Mouse (Mus musculus): ENCODE data around the gene Zscan2. TPM values are rescaled to one million over a fixed set of nuclear protein-coding genes. Genes with fewer than 3 reads are reported as not detected.
A peak's percentile ranks its signal among the peaks of the same experiment; 100 is the strongest.

Zscan2 gene
- polyA plus RNA-seq (2015; fragmentation: Nextera tagmentation; extraction: Ambion mirVana) = 5.7 and 5.9 TPM in 2 replicates

DNA sequence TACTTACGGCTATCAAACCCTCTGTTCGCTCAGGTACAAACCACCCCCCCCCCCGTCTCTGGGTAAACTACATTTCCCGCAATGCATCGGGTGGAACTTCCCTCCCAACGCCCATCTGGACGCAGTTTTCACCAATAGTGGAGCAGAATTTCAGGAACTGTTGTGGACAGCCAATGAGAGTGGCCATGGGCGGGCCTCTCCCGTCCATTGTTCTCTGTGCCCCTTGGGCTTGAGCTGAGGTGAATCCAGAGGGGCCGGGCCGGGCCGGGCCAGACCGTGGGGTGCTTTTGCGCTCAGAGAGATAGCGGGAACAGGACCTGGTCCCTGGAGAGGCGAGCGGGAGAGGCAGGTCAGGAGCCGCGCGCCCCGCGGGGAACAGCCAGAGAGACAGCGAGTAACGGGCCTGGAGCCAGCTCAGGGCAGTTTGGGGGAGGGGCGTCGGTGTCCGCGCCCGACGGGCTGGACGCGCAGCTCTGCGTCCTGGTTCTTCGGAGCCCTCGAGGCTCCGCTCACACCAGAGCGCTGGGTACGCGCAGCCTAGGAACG lies at the start of gene Zscan2:
Gene Zscan2, plus strand, starts transcription at position 192 of the 546 bp plus-strand sequence.
- no peaks in the 10 kb centered on the region for H3K27me3 ChIP-seq (replicated peaks; ENCODE audit: control insufficient read depth, insufficient read depth, low read length)
- peak within 1 kb of the TSS; percentile 87 for H3K4me2 ChIP-seq (ENCODE audit: low read length)
- peaks cover 4% of the 10 kb centered on the region; the same call in 1 of the 2 replicates for H3K36me3 ChIP-seq (ENCODE audit: control insufficient read depth, insufficient read depth)
- H3K4me1 ChIP-seq (replicated peaks; ENCODE audit: control insufficient read depth, insufficient read depth, low read length) = peaks cover 36% of the 10 kb centered on the region
- ATAC-seq = peak; percentile 99
- H3K9me3 ChIP-seq (ENCODE audit: control insufficient read depth, low read length) = no peaks in the 10 kb centered on the region
- peak within 1 kb of the TSS; percentile 81 for H3K27ac ChIP-seq (ENCODE audit: low read length)
- peak within 1 kb of the TSS; percentile 92 for H3K9ac ChIP-seq (replicated peaks; ENCODE audit: low read depth, low read length)
- under 1% methylated on average over 40 of the region's 40 CpGs for WGBS
- H3K4me3 ChIP-seq (replicated peaks; ENCODE audit: low read length) = peak within 1 kb of the TSS; percentile 60

DNA sequence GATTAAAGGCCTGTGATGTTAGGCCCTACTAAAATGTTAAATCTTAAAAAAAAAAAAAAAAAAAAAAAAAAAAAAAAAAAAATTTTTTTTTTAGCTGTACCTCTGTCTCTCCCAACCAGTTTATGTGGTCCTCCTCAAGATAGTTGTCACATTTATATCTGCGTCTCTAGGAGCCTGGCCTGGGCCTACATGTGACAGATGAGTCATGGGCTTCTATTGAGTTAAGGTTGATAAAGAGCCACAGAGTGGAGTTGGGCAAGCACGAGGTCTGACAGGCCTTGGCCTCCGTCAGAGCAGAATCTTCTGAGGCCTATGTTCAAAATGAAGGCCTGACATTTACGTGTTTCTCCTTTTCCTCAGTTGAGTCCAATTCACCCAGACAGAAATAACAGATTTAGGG lies 47.3 kb upstream of the Zscan2 start:
- Histone ChIP-seq H3K9me3 (ENCODE audit: control insufficient read depth, low read length) (no peaks in the 10 kb centered on the region), H3K9ac (replicated peaks; ENCODE audit: low read depth, low read length) (no peak overlapping the region), H3K4me2 (ENCODE audit: low read length) (no peak overlapping the region), H3K36me3 (ENCODE audit: control insufficient read depth, insufficient read depth) (no peaks in the 10 kb centered on the region), H3K27me3 (replicated peaks; ENCODE audit: control insufficient read depth, insufficient read depth, low read length) (no peaks in the 10 kb centered on the region), H3K4me3 (replicated peaks; ENCODE audit: low read length) (no peak overlapping the region), H3K27ac (ENCODE audit: low read length) (no peak overlapping the region), H3K4me1 (replicated peaks; ENCODE audit: control insufficient read depth, insufficient read depth, low read length) (no peaks in the 10 kb centered on the region)
- 92% methylated on average over 4 of the region's 4 CpGs for WGBS
- ATAC-seq = no peak

DNA sequence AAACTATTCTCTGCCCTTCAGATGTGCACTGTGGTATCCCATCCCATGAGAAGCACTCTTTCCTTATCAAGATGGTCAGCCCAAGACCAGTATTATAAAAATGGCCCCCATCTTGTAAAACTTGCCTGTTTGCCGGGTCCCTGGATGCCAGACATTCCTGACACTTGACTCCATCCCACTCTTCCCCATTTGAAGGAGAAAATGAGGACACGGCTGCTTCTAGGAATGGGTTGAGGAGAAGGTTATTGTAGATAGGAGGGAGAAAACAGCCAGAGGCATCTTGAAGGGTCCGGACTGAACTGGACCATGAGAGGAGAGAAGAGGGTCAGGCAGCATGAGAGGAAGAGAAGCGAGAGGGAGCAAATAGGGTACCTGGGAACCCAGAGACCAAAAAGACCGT lies 44.1 kb upstream of the Zscan2 start:
- H3K27me3 ChIP-seq (replicated peaks; ENCODE audit: control insufficient read depth, insufficient read depth, low read length) = no peaks in the 10 kb centered on the region
- H3K4me3 ChIP-seq (replicated peaks; ENCODE audit: low read length) = no peak overlapping the region
- H3K27ac ChIP-seq (ENCODE audit: low read length) = no peak overlapping the region
- no peak overlapping the region for H3K4me2 ChIP-seq (ENCODE audit: low read length)
- no peaks in the 10 kb centered on the region for H3K36me3 ChIP-seq (ENCODE audit: control insufficient read depth, insufficient read depth)
- 81% methylated on average over 5 of the region's 5 CpGs for WGBS
- H3K4me1 ChIP-seq (replicated peaks; ENCODE audit: control insufficient read depth, insufficient read depth, low read length) = no peaks in the 10 kb centered on the region
- H3K9ac ChIP-seq (replicated peaks; ENCODE audit: low read depth, low read length) = no peak overlapping the region
- no peak for ATAC-seq
- no peaks in the 10 kb centered on the region for H3K9me3 ChIP-seq (ENCODE audit: control insufficient read depth, low read length)

- Histone ChIP-seq H3K9ac (replicated peaks; ENCODE audit: low read depth, low read length) (no peak overlapping the region), H3K36me3 (ENCODE audit: control insufficient read depth, insufficient read depth) (no peaks in the 10 kb centered on the region), H3K4me3 (replicated peaks; ENCODE audit: low read length) (no peak overlapping the region), H3K27me3 (replicated peaks; ENCODE audit: control insufficient read depth, insufficient read depth, low read length) (no peaks in the 10 kb centered on the region), H3K9me3 (ENCODE audit: control insufficient read depth, low read length) (no peaks in the 10 kb centered on the region), H3K4me1 (replicated peaks; ENCODE audit: control insufficient read depth, insufficient read depth, low read length) (no peaks in the 10 kb centered on the region), H3K27ac (ENCODE audit: low read length) (no peak overlapping the region), H3K4me2 (ENCODE audit: low read length) (no peak overlapping the region)
- ATAC-seq = no peak
- WGBS = 81% methylated on average over 4 of the region's 4 CpGs
Measured at GRCm38 (mm10) chr7:80820838-80821237, 39.9 kb upstream of the Zscan2 start.

- H3K9me3 ChIP-seq (ENCODE audit: control insufficient read depth, low read length) = no peaks in the 10 kb centered on the region
- ATAC-seq = no peak
- no peak overlapping the region for H3K4me3 ChIP-seq (replicated peaks; ENCODE audit: low read length)
- no peak overlapping the region for H3K9ac ChIP-seq (replicated peaks; ENCODE audit: low read depth, low read length)
- no peaks in the 10 kb centered on the region for H3K4me1 ChIP-seq (replicated peaks; ENCODE audit: control insufficient read depth, insufficient read depth, low read length)
- no peak overlapping the region for H3K27ac ChIP-seq (ENCODE audit: low read length)
- no peaks in the 10 kb centered on the region for H3K36me3 ChIP-seq (ENCODE audit: control insufficient read depth, insufficient read depth)
- no peak overlapping the region for H3K4me2 ChIP-seq (ENCODE audit: low read length)
- 86% methylated on average over 4 of the region's 4 CpGs for WGBS
- no peaks in the 10 kb centered on the region for H3K27me3 ChIP-seq (replicated peaks; ENCODE audit: control insufficient read depth, insufficient read depth, low read length)
Measured at GRCm38 (mm10) chr7:80823267-80823666, 37.5 kb upstream of the Zscan2 start.

- Histone ChIP-seq H3K9ac (replicated peaks; ENCODE audit: low read depth, low read length) (no peak overlapping the region), H3K27ac (ENCODE audit: low read length) (no peak overlapping the region), H3K4me3 (replicated peaks; ENCODE audit: low read length) (no peak overlapping the region), H3K4me1 (replicated peaks; ENCODE audit: control insufficient read depth, insufficient read depth, low read length) (no peaks in the 10 kb centered on the region), H3K9me3 (ENCODE audit: control insufficient read depth, low read length) (no peaks in the 10 kb centered on the region), H3K4me2 (ENCODE audit: low read length) (no peak overlapping the region), H3K27me3 (replicated peaks; ENCODE audit: control insufficient read depth, insufficient read depth, low read length) (no peaks in the 10 kb centered on the region), H3K36me3 (ENCODE audit: control insufficient read depth, insufficient read depth) (no peaks in the 10 kb centered on the region)
- WGBS = 75% methylated on average over 11 of the region's 11 CpGs
- no peak for ATAC-seq
Measured at GRCm38 (mm10) chr7:80823875-80824682, 36.6 kb upstream of the Zscan2 start.

- 81% methylated on average over 11 of the region's 11 CpGs for WGBS
- no peak for ATAC-seq
- no peak within 1 kb of the TSS for H3K4me3 ChIP-seq (replicated peaks; ENCODE audit: low read length)
- no peaks in the 10 kb centered on the region for H3K9me3 ChIP-seq (ENCODE audit: control insufficient read depth, low read length)
- H3K4me1 ChIP-seq (replicated peaks; ENCODE audit: control insufficient read depth, insufficient read depth, low read length) = no peaks in the 10 kb centered on the region
- H3K36me3 ChIP-seq (ENCODE audit: control insufficient read depth, insufficient read depth) = no peaks in the 10 kb centered on the region
- H3K27me3 ChIP-seq (replicated peaks; ENCODE audit: control insufficient read depth, insufficient read depth, low read length) = no peaks in the 10 kb centered on the region
- H3K27ac ChIP-seq (ENCODE audit: low read length) = no peak within 1 kb of the TSS
- H3K9ac ChIP-seq (replicated peaks; ENCODE audit: low read depth, low read length) = no peak within 1 kb of the TSS
- H3K4me2 ChIP-seq (ENCODE audit: low read length) = no peak within 1 kb of the TSS
Measured at GRCm38 (mm10) chr7:80825843-80826403, 34.8 kb upstream of the Zscan2 start, which contains the start of gene Iqgap1. TSS of gene Iqgap1 (minus strand) at chr7:80825974.

- WGBS = 69% methylated on average over 18 of the region's 18 CpGs
- no peak for ATAC-seq
- Histone ChIP-seq H3K27ac (ENCODE audit: low read length) (no peak overlapping the region), H3K36me3 (ENCODE audit: control insufficient read depth, insufficient read depth) (no peaks in the 10 kb centered on the region), H3K9me3 (ENCODE audit: control insufficient read depth, low read length) (no peaks in the 10 kb centered on the region), H3K27me3 (replicated peaks; ENCODE audit: control insufficient read depth, insufficient read depth, low read length) (no peaks in the 10 kb centered on the region), H3K9ac (replicated peaks; ENCODE audit: low read depth, low read length) (no peak overlapping the region), H3K4me2 (ENCODE audit: low read length) (no peak overlapping the region), H3K4me3 (replicated peaks; ENCODE audit: low read length) (no peak overlapping the region), H3K4me1 (replicated peaks; ENCODE audit: control insufficient read depth, insufficient read depth, low read length) (peaks cover 3% of the 10 kb centered on the region)
Measured at GRCm38 (mm10) chr7:80828146-80828860, 32.4 kb upstream of the Zscan2 start.

DNA sequence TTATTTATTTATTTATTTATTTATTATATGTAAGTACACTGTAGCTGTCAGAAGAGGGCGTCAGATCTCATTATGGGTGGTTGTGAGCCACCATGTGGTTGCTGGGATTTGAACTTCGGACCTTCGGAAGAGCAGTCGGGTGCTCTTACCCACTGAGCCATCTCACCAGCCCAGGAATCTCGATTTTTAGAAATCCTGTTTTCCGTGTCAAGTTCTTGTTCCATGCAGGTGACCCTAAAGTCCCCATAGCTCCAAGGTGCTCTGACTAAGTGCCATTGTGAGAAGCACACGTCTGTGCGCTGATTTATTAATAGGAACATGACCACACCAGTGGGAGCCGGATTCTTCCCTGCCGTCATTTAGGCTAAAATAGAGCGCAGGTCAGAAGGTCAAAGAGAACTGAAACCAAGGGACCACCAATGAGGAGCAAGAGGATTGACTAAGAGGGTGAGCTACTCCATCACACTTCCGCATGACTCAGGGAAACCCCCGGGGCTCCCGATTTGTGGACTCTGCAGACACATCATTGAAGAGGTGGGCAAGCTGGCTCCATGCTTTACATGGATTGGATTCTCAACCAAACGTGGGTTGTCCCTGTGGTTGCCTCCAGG lies 30.4 kb upstream of the Zscan2 start:
- 87% methylated on average over 15 of the region's 15 CpGs for WGBS
- Histone ChIP-seq H3K4me3 (replicated peaks; ENCODE audit: low read length) (no peak overlapping the region), H3K27ac (ENCODE audit: low read length) (no peak overlapping the region), H3K4me2 (ENCODE audit: low read length) (no peak overlapping the region), H3K27me3 (replicated peaks; ENCODE audit: control insufficient read depth, insufficient read depth, low read length) (no peaks in the 10 kb centered on the region), H3K9ac (replicated peaks; ENCODE audit: low read depth, low read length) (no peak overlapping the region), H3K4me1 (replicated peaks; ENCODE audit: control insufficient read depth, insufficient read depth, low read length) (peaks cover 3% of the 10 kb centered on the region), H3K36me3 (ENCODE audit: control insufficient read depth, insufficient read depth) (no peaks in the 10 kb centered on the region), H3K9me3 (ENCODE audit: control insufficient read depth, low read length) (no peaks in the 10 kb centered on the region)
- no peak for ATAC-seq
